Mouse (Mus musculus) erythroblast, embryonic 14.5 days (primary cell): Measurements from ENCODE around the gene 1700010B08Rik. TPM values are rescaled to one million over a fixed set of nuclear protein-coding genes. Genes with fewer than 3 reads are reported as not detected.
"Not testable (repeated sequence)": the region's sequence is repeated elsewhere in the genome, so short reads cannot be mapped to it uniquely, and the experiment has no call there.

ENCODE experiments used
- H3K27me3 ChIP-seq: 2 replicates; pipeline ENCODE4 v1.6.1; 2012; ENCODE audit warnings: inconsistent platforms; ENCODE audit not compliant: control insufficient read depth
- H3K36me3 ChIP-seq: 2 replicates; pipeline ENCODE4 v1.6.1; 2012; ENCODE audit warnings: mild to moderate bottlenecking, inconsistent platforms; ENCODE audit not compliant: control insufficient read depth
- H3K4me1 ChIP-seq: 2 replicates; pipeline ENCODE4 v1.6.1; 2012; ENCODE audit warnings: inconsistent platforms; ENCODE audit not compliant: control insufficient read depth
- H3K4me3 ChIP-seq: replicated peaks from 2 replicates; pipeline ENCODE3; 2012; ENCODE audit warnings: moderate library complexity, mild to moderate bottlenecking, inconsistent platforms
- H3K9me3 ChIP-seq: 2 replicates; pipeline ENCODE4 v1.6.1; 2012; ENCODE audit warnings: low read length, inconsistent platforms, mixed read lengths; ENCODE audit not compliant: control insufficient read depth
- GATA1 ChIP-seq: IDR thresholded peaks from 2 replicates; pipeline ENCODE4 v1.6.1; 2012; ENCODE audit warnings: low read length, inconsistent platforms, mixed read lengths
- TAL1 ChIP-seq: IDR thresholded peaks from 3 replicates; pipeline ENCODE4 v1.6.1; 2012; ENCODE audit warnings: low read length, inconsistent platforms, mixed read lengths
- polyA plus RNA-seq: library from polyadenylated mRNA; stranded (reverse); fragments of >175 nt; gene quantifications from 2 replicates; pipeline ENCODE4 v1.2.3, GENCODE M21; 2012

1700010B08Rik gene
- polyA plus RNA-seq, 1 experiment, result not detected

GRCm38 (mm10) chr2:173691748-173692147 is 27.5 kb upstream of the 1700010B08Rik start:
- Histone ChIP-seq H3K27me3 (no peaks in the 10 kb centered on the region), H3K4me3 (no peak overlapping the region), H3K4me1 (no peaks in the 10 kb centered on the region), H3K36me3 (peaks cover 75% of the 10 kb centered on the region), H3K9me3 (no peaks in the 10 kb centered on the region)
- TF ChIP-seq TAL1, result no peak
- no peak for TF ChIP-seq GATA1

- Histone ChIP-seq H3K9me3 (no peaks in the 10 kb centered on the region), H3K4me3 (no peak overlapping the region), H3K36me3 (peaks cover 82% of the 10 kb centered on the region), H3K27me3 (no peaks in the 10 kb centered on the region), H3K4me1 (no peaks in the 10 kb centered on the region)
- TF ChIP-seq TAL1, result no peak
- no peak for TF ChIP-seq GATA1
Observed at GRCm38 (mm10) chr2:173692693-173693092, 26.5 kb upstream of the 1700010B08Rik start.

- Histone ChIP-seq H3K4me1 (no peaks in the 10 kb centered on the region), H3K4me3 (no peak overlapping the region), H3K27me3 (no peaks in the 10 kb centered on the region), H3K36me3 (peaks cover 92% of the 10 kb centered on the region), H3K9me3 (no peaks in the 10 kb centered on the region)
- TF ChIP-seq GATA1, result no peak
- no peak for TF ChIP-seq TAL1
Observed at GRCm38 (mm10) chr2:173698850-173699249, 20.4 kb upstream of the 1700010B08Rik start.

GRCm38 (mm10) chr2:173702096-173702866 is 16.9 kb upstream of the 1700010B08Rik start:
- Histone ChIP-seq H3K27me3 (no peaks in the 10 kb centered on the region), H3K36me3 (peaks cover 81% of the 10 kb centered on the region), H3K9me3 (no peaks in the 10 kb centered on the region), H3K4me1 (no peaks in the 10 kb centered on the region), H3K4me3 (no peak overlapping the region)
- TF ChIP-seq GATA1 (no peak), TAL1 (no peak)

GRCm38 (mm10) chr2:173702867-173703237 is 16.4 kb upstream of the 1700010B08Rik start:
- no peak overlapping the region for H3K4me3 ChIP-seq
- peaks cover 77% of the 10 kb centered on the region for H3K36me3 ChIP-seq

GRCm38 (mm10) chr2:173705827-173706551 is 13.2 kb upstream of the 1700010B08Rik start:
- Histone ChIP-seq H3K4me1 (no peaks in the 10 kb centered on the region), H3K27me3 (no peaks in the 10 kb centered on the region), H3K9me3 (no peaks in the 10 kb centered on the region), H3K36me3 (peaks cover 50% of the 10 kb centered on the region), H3K4me3 (no peak overlapping the region)
- TF ChIP-seq TAL1, result no peak
- no peak for TF ChIP-seq GATA1

More at GRCm38 (mm10) chr2:173702867-173703237, 16.4 kb upstream of the 1700010B08Rik start:
- H3K27me3 ChIP-seq, result no peaks in the 10 kb centered on the region
- H3K9me3 ChIP-seq, result no peaks in the 10 kb centered on the region
- no peak for TF ChIP-seq TAL1
- no peak for TF ChIP-seq GATA1
- no peaks in the 10 kb centered on the region for H3K4me1 ChIP-seq

GRCm38 (mm10) chr2:173707626-173708025 is 11.6 kb upstream of the 1700010B08Rik start:
- H3K27me3 ChIP-seq, H3K4me3 ChIP-seq: not testable (repeated sequence)
- H3K36me3 ChIP-seq, result peaks cover 37% of the 10 kb centered on the region

GRCm38 (mm10) chr2:173710193-173710592 is 9.0 kb upstream of the 1700010B08Rik start:
- TF ChIP-seq GATA1, result no peak
- Histone ChIP-seq H3K36me3 (peaks cover 15% of the 10 kb centered on the region), H3K9me3 (no peaks in the 10 kb centered on the region), H3K4me3 (no peak overlapping the region), H3K27me3 (no peaks in the 10 kb centered on the region), H3K4me1 (no peaks in the 10 kb centered on the region)

More at GRCm38 (mm10) chr2:173707626-173708025, 11.6 kb upstream of the 1700010B08Rik start:
- not testable (repeated sequence) for H3K9me3 ChIP-seq, H3K4me1 ChIP-seq

- no peak overlapping the region for H3K4me3 ChIP-seq
- no peak for TF ChIP-seq TAL1
- no peak for TF ChIP-seq GATA1
- peaks cover 6% of the 10 kb centered on the region for H3K36me3 ChIP-seq
- H3K27me3 ChIP-seq, result no peaks in the 10 kb centered on the region
- H3K9me3 ChIP-seq, result peaks cover 2% of the 10 kb centered on the region; the same call in 1 of the 2 replicates
- H3K4me1 ChIP-seq, result no peaks in the 10 kb centered on the region
Observed at GRCm38 (mm10) chr2:173712656-173713055, 6.6 kb upstream of the 1700010B08Rik start.
